Mouse (Mus musculus): ENCODE results near the gene Tnnc2.

GRCm38 (mm10) chr2:164795868-164796267 is 16.1 kb upstream of the Tnnc2 start:
- TF ChIP-seq POLR2A (IDR thresholded peaks at IDR 0.05; ENCODE audit: borderline replicate concordance, insufficient read depth, low read length): no peak
- no peak for TF ChIP-seq CTCF (IDR thresholded peaks at IDR 0.05; ENCODE audit: borderline replicate concordance, insufficient read depth, low read depth, low read length)
